Mouse (Mus musculus) embryonic fibroblast, embryonic 13.5 days (primary cell): ENCODE data around the gene Gtf2h2. TPM values are rescaled to one million over a fixed set of nuclear protein-coding genes. Genes with fewer than 3 reads are reported as not detected.
"Not testable (repeated sequence)": the region's sequence is repeated elsewhere in the genome, so short reads cannot be mapped to it uniquely, and the experiment has no call there.

Source experiments
- H3K27ac ChIP-seq: 2 replicates; pipeline ENCODE4 v1.5.1; 2012; ENCODE audit warnings: low read length, control low read depth, inconsistent platforms; ENCODE audit not compliant: insufficient read depth
- H3K4me1 ChIP-seq: 2 replicates; pipeline ENCODE4 v1.6.1; 2011; ENCODE audit warnings: low read length; ENCODE audit not compliant: control insufficient read depth, insufficient read depth
- H3K4me3 ChIP-seq: 2 replicates; pipeline ENCODE4 v1.5.1; 2011; ENCODE audit warnings: mild to moderate bottlenecking, control low read depth, low read length; ENCODE audit not compliant: insufficient read depth
- CTCF ChIP-seq: IDR thresholded peaks from 2 replicates; pipeline ENCODE4 v1.5.1; 2011; ENCODE audit warnings: mild to moderate bottlenecking, control low read depth, low read length, moderate library complexity, borderline replicate concordance; ENCODE audit not compliant: insufficient read depth
- POLR2A ChIP-seq: IDR thresholded peaks from 2 replicates; pipeline ENCODE4 v1.6.1; 2011; ENCODE audit warnings: low read depth, mild to moderate bottlenecking, control low read depth, low read length, moderate library complexity
- polyA plus RNA-seq: library from polyadenylated mRNA; stranded (reverse); fragments of >200 nt; gene quantifications from 2 replicates; pipeline ENCODE4 v1.2.4, GENCODE M21; 2011; ENCODE audit warnings: low read depth; ENCODE audit not compliant: missing spikeins, insufficient read length

Gtf2h2 gene
- polyA plus RNA-seq, 1 experiment = 42.1 TPM

DNA sequence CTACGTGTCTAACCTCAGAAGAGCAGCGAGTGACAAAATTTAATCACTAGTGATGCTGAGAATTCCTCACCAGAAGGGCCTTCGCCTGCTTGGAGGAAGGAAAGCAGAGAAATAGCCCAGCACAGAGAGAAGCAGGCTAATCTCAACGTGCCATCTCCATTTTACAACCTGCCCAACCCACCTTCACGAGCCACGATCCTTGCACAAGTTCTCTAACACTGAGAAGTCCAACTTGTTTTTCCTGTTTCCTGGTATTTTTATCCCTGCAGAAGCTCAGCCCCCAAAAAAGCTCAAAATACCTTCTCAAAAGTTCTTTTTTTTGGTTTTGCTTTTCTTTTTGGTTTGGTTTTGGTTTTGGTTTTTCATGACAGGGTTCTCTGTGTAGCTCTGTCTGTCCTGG lies 25.8 kb upstream of the Gtf2h2 start:
- no peak for TF ChIP-seq CTCF
- no peak for TF ChIP-seq POLR2A
- Histone ChIP-seq H3K4me1 (no peaks in the 10 kb centered on the region), H3K4me3 (no peak overlapping the region), H3K27ac (no peak overlapping the region)

DNA sequence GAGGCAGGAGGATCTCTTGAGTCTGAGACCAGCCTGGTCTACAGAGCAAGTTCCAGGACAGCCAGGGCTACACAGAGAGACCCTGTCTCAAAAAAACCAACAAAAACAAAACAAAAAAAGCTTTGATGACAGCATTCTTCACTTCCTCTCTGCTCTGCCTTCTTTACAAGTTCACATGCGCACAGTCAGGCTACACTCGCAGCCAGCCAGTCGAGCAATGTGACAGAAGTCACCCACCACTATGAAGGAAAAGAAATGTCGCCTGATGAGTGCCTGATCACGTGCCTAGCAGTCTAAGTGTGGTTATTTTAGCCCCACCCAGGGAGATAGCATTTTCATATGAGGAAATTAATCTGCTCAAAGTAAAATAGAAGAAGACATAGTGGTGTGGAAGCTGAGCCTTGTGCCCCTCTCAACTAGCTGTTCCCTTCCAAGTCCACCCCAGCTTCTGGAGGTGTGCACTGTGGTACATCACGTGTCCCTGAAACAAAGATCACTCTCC lies 25.3 kb upstream of the Gtf2h2 start:
- H3K4me3 ChIP-seq = no peak overlapping the region
- H3K27ac ChIP-seq = no peak overlapping the region

DNA sequence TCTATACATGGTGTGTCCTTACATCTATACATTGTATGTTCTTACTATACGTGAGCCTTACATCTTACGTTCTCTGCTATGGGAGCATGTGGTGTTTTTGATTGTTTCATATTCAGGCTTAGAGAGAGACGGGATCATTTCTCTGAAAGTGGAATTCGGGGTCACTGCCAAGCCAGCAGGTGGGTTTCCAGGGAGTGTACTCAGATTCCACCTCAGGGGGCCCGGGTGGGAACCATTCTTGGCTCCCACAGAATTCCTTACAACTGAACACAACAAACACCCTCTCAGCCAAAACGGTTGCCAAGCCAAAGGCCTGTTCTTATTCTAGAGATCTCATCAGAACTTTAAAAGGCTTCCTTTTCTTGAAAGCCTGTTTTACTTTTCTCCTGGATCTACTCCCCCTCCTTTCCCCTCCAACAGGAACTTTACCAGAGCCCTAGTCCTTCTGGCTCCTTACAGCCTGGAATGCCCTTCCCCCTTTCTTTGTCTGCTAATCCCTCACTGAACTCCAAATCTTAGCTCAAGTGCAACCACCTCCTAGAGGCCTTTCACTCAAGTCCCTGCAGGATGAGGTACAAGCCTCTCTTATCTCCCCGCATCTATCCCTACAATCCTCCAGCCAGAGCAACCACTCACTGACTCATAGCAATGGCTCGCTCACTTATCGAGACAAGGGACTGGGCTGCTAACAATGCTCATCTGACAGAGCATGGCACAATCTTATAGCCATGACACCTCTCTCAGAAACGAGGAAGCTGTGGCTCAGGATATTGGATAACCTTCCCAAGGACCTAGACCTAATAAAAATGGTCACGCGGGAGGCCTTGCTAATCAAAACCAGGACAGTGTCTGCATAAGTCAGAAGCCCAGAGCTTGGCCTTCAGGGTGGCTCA lies 24.1 kb upstream of the Gtf2h2 start:
- no peak overlapping the region for H3K27ac ChIP-seq
- no peak overlapping the region for H3K4me3 ChIP-seq
- TF ChIP-seq POLR2A (no peak), CTCF (no peak)
- H3K4me1 ChIP-seq = no peaks in the 10 kb centered on the region

More for the DNA sequence above, 25.3 kb upstream of the Gtf2h2 start:
- no peak for TF ChIP-seq CTCF
- TF ChIP-seq POLR2A = no peak
- H3K4me1 ChIP-seq = no peaks in the 10 kb centered on the region

DNA sequence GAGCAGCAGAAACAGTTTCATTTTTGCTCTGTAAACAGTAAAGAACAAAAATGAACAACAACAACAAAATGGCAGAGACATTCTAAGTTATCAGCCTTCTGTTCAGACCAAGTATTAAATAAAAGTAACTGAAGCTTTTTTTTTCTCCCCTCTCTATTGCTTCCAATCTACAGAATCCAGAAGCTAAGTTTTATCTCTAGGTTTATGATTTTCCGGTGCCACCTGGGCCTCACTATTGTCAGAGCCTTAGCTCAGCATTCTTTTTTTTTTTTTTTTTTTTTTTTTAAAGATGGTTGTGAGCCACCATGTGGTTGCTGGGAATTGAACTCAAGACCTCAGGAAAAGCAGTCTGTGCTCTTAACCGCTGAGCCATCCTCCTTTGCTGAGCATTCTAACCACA lies 20.4 kb upstream of the Gtf2h2 start:
- TF ChIP-seq CTCF = no peak
- Histone ChIP-seq H3K27ac (no peak overlapping the region), H3K4me3 (no peak overlapping the region), H3K4me1 (no peaks in the 10 kb centered on the region)

DNA sequence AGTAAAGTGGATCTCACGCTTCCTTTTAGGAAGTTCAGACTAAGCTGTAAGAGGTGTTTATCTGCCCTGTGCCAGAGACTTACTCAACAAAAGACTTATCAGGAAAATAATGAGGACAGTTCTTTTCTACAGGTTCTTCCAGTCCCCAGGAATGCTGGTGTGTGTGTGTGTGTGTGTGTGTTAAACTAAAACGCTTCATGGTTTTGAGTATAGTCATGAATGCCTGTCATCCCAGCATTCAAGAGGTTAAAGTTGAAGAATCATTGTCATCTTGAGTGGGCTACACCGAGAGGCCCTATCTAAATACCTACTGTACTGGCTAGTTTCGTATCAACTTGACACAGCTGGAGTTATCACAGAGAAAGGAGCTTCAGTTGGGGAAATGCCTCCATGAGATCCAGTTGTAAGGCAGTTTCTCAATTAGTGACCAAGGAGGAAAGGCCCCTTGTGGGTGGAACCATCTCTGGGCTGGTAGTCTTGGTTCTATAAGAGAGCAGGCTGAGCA lies 19.5 kb upstream of the Gtf2h2 start:
- no peak overlapping the region for H3K27ac ChIP-seq
- no peak overlapping the region for H3K4me3 ChIP-seq
- TF ChIP-seq CTCF (no peak), POLR2A (no peak)
- no peaks in the 10 kb centered on the region for H3K4me1 ChIP-seq

DNA sequence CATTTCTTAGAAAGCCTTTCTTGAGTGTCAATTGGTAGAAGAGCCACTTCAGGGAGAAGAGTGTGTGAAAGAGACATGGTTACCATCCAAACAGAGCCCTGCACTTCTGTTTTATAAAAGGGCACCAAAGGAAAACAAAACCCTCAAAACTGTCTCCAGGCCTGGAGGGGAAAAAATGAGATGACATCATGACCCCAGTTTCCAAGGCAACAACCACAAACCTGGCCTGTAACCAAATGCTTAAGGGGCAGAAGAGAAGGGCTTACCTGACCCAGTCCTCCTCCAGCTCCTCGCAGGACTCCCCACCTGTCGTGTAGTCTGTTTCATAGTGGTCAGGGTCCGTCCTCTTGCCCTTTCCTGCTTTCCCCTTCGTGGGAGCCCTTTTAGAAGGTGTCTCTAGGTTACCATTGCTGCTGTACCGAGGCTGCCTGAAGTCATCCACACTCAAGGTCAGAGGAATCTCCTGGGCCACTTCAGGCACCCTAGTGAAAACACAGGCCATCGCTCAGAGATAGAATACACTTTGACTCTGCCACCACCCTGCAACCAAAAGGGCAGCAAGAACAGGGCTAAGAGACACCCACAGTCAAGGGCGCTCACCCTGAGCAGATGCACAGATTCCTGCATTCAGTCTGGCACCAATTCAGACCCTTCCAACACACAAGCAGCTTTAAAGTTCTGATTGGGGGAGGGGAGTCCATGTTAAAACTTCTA lies 18.9 kb upstream of the Gtf2h2 start:
- Histone ChIP-seq H3K4me3 (no peak overlapping the region), H3K27ac (no peak overlapping the region), H3K4me1 (no peaks in the 10 kb centered on the region)
- no peak for TF ChIP-seq CTCF
- TF ChIP-seq POLR2A = no peak

DNA sequence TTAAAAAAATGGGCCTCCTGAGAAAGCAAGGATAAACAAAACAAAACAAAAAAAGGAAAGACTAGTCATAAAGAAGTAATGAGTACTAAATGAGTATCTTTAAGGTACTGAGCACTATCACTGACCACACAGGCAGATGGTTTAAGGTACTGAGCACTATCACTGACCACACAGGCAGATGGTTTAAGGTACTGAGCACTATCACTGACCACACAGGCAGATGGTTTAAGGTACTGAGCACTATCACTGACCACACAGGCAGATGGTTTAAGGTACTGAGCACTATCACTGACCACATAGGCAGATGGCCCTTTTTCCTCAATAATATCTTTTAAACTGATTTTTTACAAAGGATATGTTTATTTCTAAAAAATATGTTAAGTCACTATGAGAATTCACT lies 7.2 kb upstream of the Gtf2h2 start:
- not testable (repeated sequence) for H3K4me1 ChIP-seq, H3K27ac ChIP-seq, H3K4me3 ChIP-seq

DNA sequence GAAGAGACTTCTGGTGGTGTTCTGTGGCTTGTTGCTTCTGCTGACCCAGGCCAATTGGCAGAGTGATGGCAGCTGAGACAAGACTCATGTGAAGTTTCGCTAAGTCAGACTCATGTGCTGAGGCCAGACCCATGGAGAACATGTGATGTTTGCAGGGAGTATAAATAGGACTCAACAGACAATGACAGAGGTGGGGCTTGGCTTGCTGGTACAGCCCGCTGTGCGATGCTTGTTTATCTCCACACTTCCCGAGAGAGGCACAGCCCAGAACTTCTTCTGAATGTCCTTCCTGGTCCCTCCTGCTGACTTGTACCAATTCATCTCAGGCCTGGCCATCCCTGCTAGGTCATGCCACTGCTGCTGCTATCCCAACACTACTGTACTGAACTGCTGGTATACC lies 3.0 kb upstream of the Gtf2h2 start:
- H3K27ac ChIP-seq = no peak overlapping the region

DNA sequence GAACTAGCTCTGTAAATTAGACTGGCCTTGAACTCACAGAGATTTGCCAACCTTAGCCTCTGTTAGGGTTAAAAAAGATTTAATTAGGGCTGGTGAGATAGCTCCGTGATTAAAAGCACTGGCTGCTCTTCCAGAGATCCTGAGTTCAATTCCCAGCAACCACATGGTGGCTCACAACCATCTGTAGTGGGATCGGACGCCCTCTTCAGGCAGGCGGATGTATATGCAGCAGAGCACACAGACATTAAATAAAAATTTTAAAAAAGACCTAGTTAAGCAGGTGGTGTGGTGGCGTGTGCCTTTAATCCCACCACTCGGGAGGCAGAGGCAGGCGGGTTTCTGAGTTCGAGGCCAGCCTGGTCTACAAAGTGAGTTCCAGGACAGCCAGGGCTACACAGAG lies 2.0 kb upstream of the Gtf2h2 start:
- not testable (repeated sequence) for H3K27ac ChIP-seq, H3K4me3 ChIP-seq, H3K4me1 ChIP-seq

More for the DNA sequence above, 3.0 kb upstream of the Gtf2h2 start:
- TF ChIP-seq POLR2A (no peak), CTCF (no peak)
- no peaks in the 10 kb centered on the region; the same call in 1 of the 2 replicates for H3K4me1 ChIP-seq
- H3K4me3 ChIP-seq = no peak overlapping the region

DNA sequence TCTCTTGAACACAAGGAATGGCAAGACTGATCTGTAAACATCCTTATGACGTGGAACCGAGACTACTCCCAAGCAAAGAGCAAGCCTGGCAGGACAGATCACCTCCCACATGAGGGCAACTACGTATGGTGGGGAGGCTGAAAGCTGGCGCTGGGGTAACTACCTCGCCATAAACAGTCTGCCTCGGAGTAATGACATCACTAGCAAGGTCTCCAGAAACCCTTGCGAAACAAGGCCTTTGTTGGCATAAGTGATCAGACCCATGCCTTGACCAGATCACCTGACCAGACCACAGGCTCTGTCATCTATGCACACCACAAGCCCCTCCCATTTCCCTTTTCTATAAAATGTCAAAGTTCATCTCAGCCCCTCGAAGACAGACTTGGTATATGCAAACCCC lies 934 bp upstream of the Gtf2h2 start:
- TF ChIP-seq POLR2A (no peak), CTCF (no peak)
- Histone ChIP-seq H3K4me1 (no peaks in the 10 kb centered on the region; the same call in 1 of the 2 replicates), H3K4me3 (no peak overlapping the region), H3K27ac (no peak overlapping the region)
